Mouse (Mus musculus) thymus, postnatal 10 days (tissue): ENCODE data around the gene Ttll8.

Experiments used
- DNase-seq, 2 experiments: peaks; one replicate each; pipeline ENCODE4 v3.0.0; 2021; ENCODE audit warnings: low spot score in 2 of 2

Gene Ttll8

GRCm38 (mm10) chr15:88921131-88921991 is 32.9 kb downstream of the Ttll8 start:
- DNase-seq: peak; percentile 17 to 75

GRCm38 (mm10) chr15:88920065-88920464 is 34.2 kb downstream of the Ttll8 start:
- DNase-seq: no peak

GRCm38 (mm10) chr15:88919328-88919727 is 34.9 kb downstream of the Ttll8 start:
- no peak for DNase-seq

GRCm38 (mm10) chr15:88917126-88917525 is 37.1 kb downstream of the Ttll8 start:
- DNase-seq: no peak

GRCm38 (mm10) chr15:88916366-88916765 is 37.9 kb downstream of the Ttll8 start:
- DNase-seq: no peak

GRCm38 (mm10) chr15:88915046-88915445 is 39.2 kb downstream of the Ttll8 start:
- DNase-seq: no peak

GRCm38 (mm10) chr15:88906347-88906746 is 47.9 kb downstream of the Ttll8 start:
- DNase-seq: no peak

- no peak for DNase-seq
Measured at GRCm38 (mm10) chr15:88904056-88904811, 50.0 kb downstream of the Ttll8 start.

GRCm38 (mm10) chr15:88903086-88903485 is 51.1 kb downstream of the Ttll8 start:
- DNase-seq: no peak

GRCm38 (mm10) chr15:88902200-88902875 is 51.9 kb downstream of the Ttll8 start:
- DNase-seq: no peak

GRCm38 (mm10) chr15:88896341-88896980 is 57.8 kb downstream of the Ttll8 start:
- no peak for DNase-seq

- no peak for DNase-seq
Measured at GRCm38 (mm10) chr15:88895891-88896290, 58.3 kb downstream of the Ttll8 start.

- no peak for DNase-seq
Measured at GRCm38 (mm10) chr15:88895119-88895518, 59.1 kb downstream of the Ttll8 start.

- DNase-seq: no peak
Measured at GRCm38 (mm10) chr15:88892876-88893275, 61.3 kb downstream of the Ttll8 start.

GRCm38 (mm10) chr15:88892252-88892651 is 62.0 kb downstream of the Ttll8 start:
- no peak for DNase-seq

- no peak for DNase-seq
Measured at GRCm38 (mm10) chr15:88891676-88892040, 62.6 kb downstream of the Ttll8 start.

- DNase-seq: peak; percentile 16 to 27
Measured at GRCm38 (mm10) chr15:88890751-88891675, 63.2 kb downstream of the Ttll8 start.

GRCm38 (mm10) chr15:88889994-88890393 is 64.2 kb downstream of the Ttll8 start:
- no peak for DNase-seq

- no peak for DNase-seq
Measured at GRCm38 (mm10) chr15:88889032-88889431, 65.2 kb downstream of the Ttll8 start.

GRCm38 (mm10) chr15:88885376-88885775 is 68.8 kb downstream of the Ttll8 start:
- no peak for DNase-seq

- DNase-seq: no peak
Measured at GRCm38 (mm10) chr15:88883342-88883741, 70.9 kb downstream of the Ttll8 start.
